Mouse (Mus musculus) stomach, embryonic 14.5 days (tissue): Measurements from ENCODE around the gene Mfsd12. TPM values are rescaled to one million over a fixed set of nuclear protein-coding genes. Genes with fewer than 3 reads are reported as not detected.

Source experiments
- ATAC-seq: fragments of 200-750 bp; cut with Nextera tagmentation; 2 replicates; pipeline ENCODE4 v1.8.0; 2017; ENCODE audit warnings: low read depth, moderate TSS enrichment; ENCODE audit not compliant: insufficient number of reproducible peaks, insufficient read depth, low FRiP score
- H3K27ac ChIP-seq: fragments of 300-500 bp; sonication (generic); 2 replicates; pipeline ENCODE4 v1.5.1; 2014; ENCODE audit warnings: mild to moderate bottlenecking, low read length, moderate library complexity, mixed read lengths
- H3K27me3 ChIP-seq: fragments of 300-500 bp; sonication (generic); 2 replicates; pipeline ENCODE4 v1.6.1; 2014; ENCODE audit warnings: low read length, control low read depth, mixed read lengths; ENCODE audit not compliant: control insufficient read depth, insufficient read depth
- H3K36me3 ChIP-seq: fragments of 300-500 bp; sonication (generic); 2 replicates; pipeline ENCODE4 v1.6.1; 2014; ENCODE audit warnings: mild to moderate bottlenecking, control low read depth, low read length, moderate library complexity, mixed read lengths; ENCODE audit not compliant: control insufficient read depth, insufficient read depth
- H3K4me1 ChIP-seq: fragments of 300-500 bp; sonication (generic); 2 replicates; pipeline ENCODE4 v1.6.1; 2014; ENCODE audit warnings: low read length, control low read depth, mixed read lengths; ENCODE audit not compliant: control insufficient read depth, insufficient read depth
- H3K4me2 ChIP-seq: fragments of 300-500 bp; sonication (generic); replicated peaks from 2 replicates; pipeline ENCODE4 v1.6.1; 2014; ENCODE audit warnings: low read depth, low read length, control low read depth
- H3K4me3 ChIP-seq: fragments of 300-500 bp; sonication (generic); 2 replicates; pipeline ENCODE4 v1.5.1; 2014; ENCODE audit warnings: low read depth, low read length, control low read depth
- H3K9ac ChIP-seq: fragments of 300-500 bp; sonication (generic); replicated peaks from 2 replicates; pipeline ENCODE4 v1.6.1; 2014; ENCODE audit warnings: low read depth, mild to moderate bottlenecking, control low read depth, low read length, moderate library complexity, mixed read lengths
- H3K9me3 ChIP-seq: fragments of 300-500 bp; sonication (generic); 2 replicates; pipeline ENCODE4 v1.6.1; 2016; ENCODE audit warnings: low read depth, low read length, control low read depth; ENCODE audit not compliant: control insufficient read depth
- WGBS: fragments of 180-500 bp; shearing (Covaris S2); extraction: QIAGEN DNeasy Blood & Tissue Kit; methylation state at CpG from one replicate; pipeline ENCODE4 v1.1.7; 2014; 5-methylcytosine and 5-hydroxymethylcytosine counted together
- polyA plus RNA-seq: library from polyadenylated mRNA; unstranded; fragments of >200 nt; fragmentation: Nextera tagmentation; extraction: Ambion mirVana; gene quantifications from 2 replicates; pipeline ENCODE4 v1.2.1, GENCODE M21; 2014

Mfsd12 gene
- polyA plus RNA-seq, 1 experiment from 2014 or later, result 4.7 TPM

GRCm38 (mm10) chr10:81377793-81378552 is 20.7 kb downstream of the Mfsd12 start, which contains the start of gene Fzr1:
Fzr1 (minus strand) TSS chr10:81378516.
- H3K27me3 ChIP-seq, result no peaks in the 10 kb centered on the region
- peak; percentile 30 for ATAC-seq
- H3K4me2 ChIP-seq, result peak within 1 kb of the TSS; percentile 79
- H3K4me3 ChIP-seq, result peak within 1 kb of the TSS; percentile 79
- H3K36me3 ChIP-seq, result peaks cover 23% of the 10 kb centered on the region; the same call in 1 of the 2 replicates
- peaks cover 16% of the 10 kb centered on the region for H3K4me1 ChIP-seq
- 2% methylated on average over 56 of the region's 59 CpGs for WGBS
- H3K27ac ChIP-seq, result peak within 1 kb of the TSS; percentile 72; the same call in 1 of the 2 replicates
- H3K9ac ChIP-seq, result peak within 1 kb of the TSS; percentile 89
- H3K9me3 ChIP-seq, result no peaks in the 10 kb centered on the region

GRCm38 (mm10) chr10:81378553-81379182 is 21.4 kb downstream of the Mfsd12 start:
- Histone ChIP-seq H3K4me1 (peaks cover 16% of the 10 kb centered on the region), H3K27ac (peak overlapping the region; percentile 62; the same call in 1 of the 2 replicates), H3K36me3 (peaks cover 16% of the 10 kb centered on the region; the same call in 1 of the 2 replicates), H3K4me3 (peak overlapping the region; percentile 79), H3K9me3 (no peaks in the 10 kb centered on the region), H3K27me3 (no peaks in the 10 kb centered on the region), H3K4me2 (peak overlapping the region; percentile 56), H3K9ac (peak overlapping the region; percentile 18)
- WGBS, result under 1% methylated on average over 46 of the region's 46 CpGs
- peak; percentile 97 for ATAC-seq

- Histone ChIP-seq H3K27me3 (no peaks in the 10 kb centered on the region), H3K4me1 (peaks cover 16% of the 10 kb centered on the region), H3K4me2 (peak overlapping the region; percentile 56), H3K9me3 (no peaks in the 10 kb centered on the region), H3K36me3 (peaks cover 11% of the 10 kb centered on the region; the same call in 1 of the 2 replicates), H3K4me3 (peak overlapping the region; percentile 79), H3K9ac (peak overlapping the region; percentile 18), H3K27ac (peak overlapping the region; percentile 62; the same call in 1 of the 2 replicates)
- WGBS, result 63% methylated on average over 3 of the region's 3 CpGs
- ATAC-seq, result no peak
Measured at GRCm38 (mm10) chr10:81379183-81379553, 21.9 kb downstream of the Mfsd12 start.

- Histone ChIP-seq H3K4me3 (no peak overlapping the region), H3K9me3 (no peaks in the 10 kb centered on the region), H3K36me3 (peaks cover 8% of the 10 kb centered on the region; the same call in 1 of the 2 replicates), H3K27ac (no peak overlapping the region), H3K27me3 (no peaks in the 10 kb centered on the region), H3K9ac (no peak overlapping the region), H3K4me2 (no peak overlapping the region), H3K4me1 (peaks cover 17% of the 10 kb centered on the region)
- WGBS, result 91% methylated on average over 6 of the region's 6 CpGs
- no peak for ATAC-seq
Measured at GRCm38 (mm10) chr10:81379809-81380378, 22.6 kb downstream of the Mfsd12 start.

- peaks cover 17% of the 10 kb centered on the region for H3K4me1 ChIP-seq
- H3K9me3 ChIP-seq, result no peaks in the 10 kb centered on the region
- ATAC-seq, result no peak
- H3K27ac ChIP-seq, result no peak overlapping the region
- H3K9ac ChIP-seq, result no peak overlapping the region
- H3K4me2 ChIP-seq, result no peak overlapping the region
- H3K4me3 ChIP-seq, result no peak overlapping the region
- WGBS, result 69% methylated on average over 5 of the region's 5 CpGs
- H3K27me3 ChIP-seq, result no peaks in the 10 kb centered on the region
- H3K36me3 ChIP-seq, result peaks cover 12% of the 10 kb centered on the region
Measured at GRCm38 (mm10) chr10:81382039-81382438, 24.7 kb downstream of the Mfsd12 start.

GRCm38 (mm10) chr10:81383802-81384604 is 26.7 kb downstream of the Mfsd12 start, which contains the start of the genes Dohh and Gm48551:
Dohh (plus strand) TSS chr10:81384428.
Gm48551 (plus strand) TSS chr10:81384466.
- 4% methylated on average over 52 of the region's 54 CpGs for WGBS
- Histone ChIP-seq H3K27ac (peak within 1 kb of the TSS; percentile 79; the same call in 1 of the 2 replicates), H3K4me3 (peak within 1 kb of the TSS; percentile 96), H3K27me3 (no peaks in the 10 kb centered on the region), H3K4me1 (peaks cover 12% of the 10 kb centered on the region), H3K9ac (peak within 1 kb of the TSS; percentile 80), H3K4me2 (peak within 1 kb of the TSS; percentile 80), H3K9me3 (no peaks in the 10 kb centered on the region), H3K36me3 (peaks cover 25% of the 10 kb centered on the region)
- ATAC-seq, result peak; percentile 92

- H3K9me3 ChIP-seq, result no peaks in the 10 kb centered on the region
- ATAC-seq, result no peak
- peak overlapping the region; percentile 96 for H3K4me3 ChIP-seq
- H3K9ac ChIP-seq, result peak overlapping the region; percentile 80
- peak overlapping the region; percentile 79; the same call in 1 of the 2 replicates for H3K27ac ChIP-seq
- H3K4me1 ChIP-seq, result peaks cover 13% of the 10 kb centered on the region
- H3K27me3 ChIP-seq, result no peaks in the 10 kb centered on the region
- peak overlapping the region; percentile 80 for H3K4me2 ChIP-seq
- WGBS, result 0% methylated on average over 19 of the region's 19 CpGs
- H3K36me3 ChIP-seq, result peaks cover 25% of the 10 kb centered on the region
Measured at GRCm38 (mm10) chr10:81384605-81384982, 27.3 kb downstream of the Mfsd12 start.
